Mouse (Mus musculus) hindbrain, embryonic 12.5 days (tissue): ENCODE results near the gene Ttyh2. TPM values are rescaled to one million over a fixed set of nuclear protein-coding genes. Genes with fewer than 3 reads are reported as not detected.

Experiments used
- ATAC-seq: fragments of 200-750 bp; cut with Nextera tagmentation; 2 replicates; pipeline ENCODE4 v1.8.0; 2017; ENCODE audit warnings: moderate TSS enrichment; ENCODE audit not compliant: low FRiP score
- H3K27ac ChIP-seq: fragments of 300-500 bp; sonication (generic); 2 replicates; pipeline ENCODE4 v1.5.1; 2016; ENCODE audit warnings: mild to moderate bottlenecking
- H3K27me3 ChIP-seq: fragments of 300-500 bp; sonication (generic); 2 replicates; pipeline ENCODE4 v1.6.1; 2016; ENCODE audit warnings: mild to moderate bottlenecking
- H3K36me3 ChIP-seq: fragments of 300-500 bp; sonication (generic); 2 replicates; pipeline ENCODE4 v1.6.1; 2016; ENCODE audit warnings: mild to moderate bottlenecking
- H3K4me1 ChIP-seq: fragments of 300-500 bp; sonication (generic); 2 replicates; pipeline ENCODE4 v1.6.1; 2016
- H3K4me2 ChIP-seq: fragments of 300-500 bp; sonication (generic); replicated peaks from 2 replicates; pipeline ENCODE4 v1.6.1; 2016; ENCODE audit warnings: mild to moderate bottlenecking
- H3K4me3 ChIP-seq: fragments of 300-500 bp; sonication (generic); 2 replicates; pipeline ENCODE4 v1.5.1; 2016; ENCODE audit warnings: mild to moderate bottlenecking
- H3K9ac ChIP-seq: fragments of 300-500 bp; sonication (generic); 2 replicates; pipeline ENCODE4 v1.6.1; 2016; ENCODE audit warnings: mild to moderate bottlenecking, moderate library complexity
- H3K9me3 ChIP-seq: fragments of 300-500 bp; sonication (generic); replicated peaks from 2 replicates; pipeline ENCODE4 v1.6.1; 2016; ENCODE audit warnings: mild to moderate bottlenecking
- WGBS: fragments of 180-500 bp; shearing (Covaris S2); methylation state at CpG from one replicate; pipeline ENCODE4 v1.1.7; 2016; 5-methylcytosine and 5-hydroxymethylcytosine counted together
- polyA plus RNA-seq: library from polyadenylated mRNA; unstranded; fragments of >200 nt; fragmentation: Nextera tagmentation; extraction: Ambion mirVana; gene quantifications from 2 replicates; pipeline ENCODE4 v1.2.1, GENCODE M21; 2016

The Ttyh2 gene
- polyA plus RNA-seq, 1 experiment from 2014 or later: 18.0 TPM

DNA sequence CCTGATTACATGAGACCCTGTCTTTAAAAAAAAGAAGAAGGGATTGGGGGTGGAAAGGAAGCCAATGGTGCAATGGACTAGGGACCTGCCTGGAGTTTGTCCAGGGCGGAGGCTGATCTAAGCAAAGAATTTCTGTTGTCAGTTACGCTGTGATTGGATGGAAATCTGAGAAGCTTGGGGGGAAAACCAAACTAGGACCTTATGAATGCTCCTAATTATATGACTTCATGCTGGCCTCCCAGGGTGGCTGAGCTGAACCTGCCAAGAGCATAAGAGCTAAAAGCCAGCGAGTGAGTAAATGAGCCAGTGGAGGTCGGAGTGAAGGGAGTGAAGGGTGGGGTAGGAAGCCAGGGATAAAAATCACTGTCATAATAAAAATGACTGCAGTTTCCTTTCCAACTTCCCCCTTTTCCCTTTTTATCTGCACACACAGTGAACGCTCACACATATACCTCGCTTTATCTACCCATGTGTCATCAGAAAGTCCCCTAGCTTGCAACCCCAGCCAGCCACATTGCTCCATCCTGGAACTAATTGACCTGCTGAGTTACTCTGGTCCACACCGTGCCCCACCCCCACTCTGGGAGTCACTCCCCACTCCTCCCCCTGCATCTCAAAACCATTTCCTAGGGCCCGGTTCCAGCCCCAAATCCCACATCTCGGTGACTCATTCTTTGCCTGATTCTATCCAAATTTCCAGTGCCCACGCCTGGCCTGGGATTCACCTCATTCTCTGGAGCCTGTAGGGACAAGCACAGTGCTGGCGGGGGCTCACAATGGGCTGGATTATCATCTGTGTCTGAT lies 49.8 kb downstream of the Ttyh2 start:
- Histone ChIP-seq H3K4me3 (no peak overlapping the region), H3K4me2 (no peak overlapping the region), H3K27ac (no peak overlapping the region), H3K36me3 (no peaks in the 10 kb centered on the region), H3K27me3 (0 out of 2 replicates have a peak, but pooled peaks cover 7% of the 10 kb centered on the region), H3K9ac (no peak overlapping the region), H3K9me3 (no peaks in the 10 kb centered on the region), H3K4me1 (peaks cover 33% of the 10 kb centered on the region)
- ATAC-seq: no peak
- 66% methylated on average over 11 of the region's 11 CpGs for WGBS

DNA sequence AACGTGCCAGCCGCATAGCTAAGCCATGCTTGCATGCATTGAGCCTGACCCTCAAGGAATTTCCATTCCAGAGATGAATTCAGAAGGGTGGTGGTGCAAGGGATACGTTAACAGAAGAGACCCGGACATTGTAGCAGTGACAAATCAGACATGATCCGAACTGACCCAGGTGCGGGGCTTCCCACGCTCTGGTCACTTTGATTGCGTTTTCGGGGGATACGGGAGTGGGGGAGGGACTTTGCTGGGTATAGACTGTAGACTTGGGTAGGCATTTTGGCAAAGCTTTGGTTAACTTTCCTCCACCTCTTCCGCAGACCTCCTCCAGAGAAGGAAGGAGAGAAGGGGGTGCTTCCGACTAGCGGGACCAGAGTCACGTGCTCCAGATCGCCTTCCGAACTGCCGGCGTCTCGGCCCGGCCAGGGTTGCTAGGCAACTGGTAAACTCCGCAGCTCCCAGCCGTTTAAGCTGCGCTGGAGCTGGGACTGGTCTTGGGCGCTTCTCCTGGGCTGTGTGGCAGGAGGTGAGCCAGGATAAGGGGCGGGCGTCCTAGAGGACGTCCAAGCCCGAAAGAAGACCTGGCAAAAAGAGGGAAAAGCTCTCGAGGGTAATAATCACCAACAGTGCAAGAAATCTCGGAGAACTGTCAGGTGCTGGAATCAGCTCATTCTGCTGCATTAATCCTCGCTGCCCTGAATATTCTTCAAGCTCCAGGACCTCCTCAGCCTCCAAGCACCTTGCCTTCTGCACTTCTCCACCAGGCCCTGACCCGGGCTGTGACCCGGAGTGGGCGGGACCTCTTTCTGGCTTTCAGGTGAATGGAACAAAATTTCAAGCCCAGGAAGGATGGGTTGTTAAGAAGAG lies 52.0 kb downstream of the Ttyh2 start, which contains the start of gene Dnaic2:
Gene Dnaic2, plus strand, starts transcription at position 444 of the 861 bp plus-strand sequence.
- Histone ChIP-seq H3K4me3 (peak within 1 kb of the TSS; percentile 27), H3K36me3 (no peaks in the 10 kb centered on the region), H3K4me2 (peak within 1 kb of the TSS; percentile 52), H3K4me1 (peaks cover 33% of the 10 kb centered on the region), H3K9ac (peak within 1 kb of the TSS; percentile 49), H3K9me3 (no peaks in the 10 kb centered on the region), H3K27me3 (0 out of 2 replicates have a peak, but pooled peaks cover 7% of the 10 kb centered on the region), H3K27ac (no peak within 1 kb of the TSS)
- 9% methylated on average over 34 of the region's 34 CpGs for WGBS
- peak; percentile 91 for ATAC-seq

DNA sequence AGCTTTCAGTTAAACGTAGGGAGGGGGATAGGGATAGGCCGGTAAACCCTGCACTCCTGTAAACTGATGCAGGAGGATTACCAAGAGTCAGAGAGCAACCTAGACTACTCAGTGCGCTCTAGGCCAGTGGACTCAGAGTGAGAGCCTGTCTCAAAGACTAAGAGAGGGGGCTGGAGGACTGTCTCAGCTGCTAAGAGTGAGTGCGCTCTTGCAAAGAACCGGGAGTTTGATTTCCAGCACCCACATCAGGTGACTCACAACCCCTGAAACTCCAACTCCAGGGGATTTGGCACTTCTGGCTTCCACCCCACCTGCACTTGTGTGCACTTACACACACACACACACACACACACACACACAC lies 52.6 kb downstream of the Ttyh2 start:
- H3K27me3 ChIP-seq: peaks cover 9% of the 10 kb centered on the region; the same call in 1 of the 2 replicates
- no peak overlapping the region for H3K27ac ChIP-seq
- no peaks in the 10 kb centered on the region for H3K9me3 ChIP-seq
- 0 out of 2 replicates have a peak, but pooled peaks have one; percentile 23 for ATAC-seq
- WGBS: 24% methylated on average over 5 of the region's 5 CpGs
- peak overlapping the region; percentile 49; the same call in 1 of the 2 replicates for H3K9ac ChIP-seq
- peaks cover 33% of the 10 kb centered on the region for H3K4me1 ChIP-seq
- H3K36me3 ChIP-seq: no peaks in the 10 kb centered on the region
- peak overlapping the region; percentile 52 for H3K4me2 ChIP-seq
- H3K4me3 ChIP-seq: peak overlapping the region; percentile 27; the same call in 1 of the 2 replicates

DNA sequence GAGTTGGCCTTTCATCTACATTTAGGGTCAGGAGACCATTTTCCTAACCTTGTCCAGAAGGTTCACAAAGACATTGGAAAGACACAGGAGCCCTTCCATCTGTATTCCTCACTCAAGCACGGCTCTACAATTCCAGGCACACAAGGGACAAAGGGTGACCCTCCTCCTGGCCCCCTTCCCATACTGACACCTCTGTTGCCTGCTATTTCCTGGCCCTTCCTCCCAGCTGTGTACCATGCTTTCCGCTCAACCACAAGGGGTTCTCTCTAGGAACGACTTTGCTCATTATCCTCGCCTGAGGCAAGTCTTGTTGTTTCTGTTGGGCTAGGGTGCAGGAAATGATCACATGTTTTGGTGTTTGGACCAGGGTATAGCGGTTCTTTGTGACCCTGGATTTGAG lies 53.1 kb downstream of the Ttyh2 start:
- peaks cover 33% of the 10 kb centered on the region for H3K4me1 ChIP-seq
- 42% methylated on average over 5 of the region's 5 CpGs for WGBS
- H3K9me3 ChIP-seq: no peaks in the 10 kb centered on the region
- H3K36me3 ChIP-seq: no peaks in the 10 kb centered on the region
- ATAC-seq: no peak
- H3K4me3 ChIP-seq: no peak overlapping the region
- H3K27ac ChIP-seq: no peak overlapping the region
- H3K27me3 ChIP-seq: peaks cover 11% of the 10 kb centered on the region; the same call in 1 of the 2 replicates
- no peak overlapping the region for H3K4me2 ChIP-seq
- H3K9ac ChIP-seq: no peak overlapping the region

DNA sequence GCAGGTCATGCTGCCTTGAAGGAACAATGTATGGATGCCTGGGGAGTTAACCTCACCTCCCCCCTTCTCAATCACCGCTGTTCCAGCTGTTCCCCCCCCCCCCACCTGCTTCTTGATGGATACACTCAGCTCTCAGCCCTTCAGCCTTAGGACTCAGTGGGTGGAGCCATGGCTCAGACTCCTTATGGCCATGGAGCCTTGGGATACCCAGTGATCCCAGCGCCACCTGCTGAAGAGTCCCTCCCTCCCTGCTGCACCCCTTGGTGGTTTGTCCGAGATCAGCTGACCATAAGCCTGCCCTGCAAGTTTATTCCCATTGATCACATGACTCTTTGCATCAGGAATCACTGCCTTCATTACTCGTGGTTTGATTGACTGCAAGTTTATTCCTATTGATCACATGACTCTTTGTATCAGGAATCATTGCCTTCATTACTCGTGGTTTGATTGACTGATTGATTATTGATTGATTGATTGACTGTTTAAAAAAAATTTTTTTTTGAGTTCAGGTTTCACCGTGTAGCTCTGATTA lies 54.7 kb downstream of the Ttyh2 start:
- 52% methylated on average over 6 of the region's 6 CpGs for WGBS
- H3K4me3 ChIP-seq: no peak overlapping the region
- peaks cover 32% of the 10 kb centered on the region for H3K4me1 ChIP-seq
- H3K9me3 ChIP-seq: no peaks in the 10 kb centered on the region
- H3K36me3 ChIP-seq: no peaks in the 10 kb centered on the region
- H3K4me2 ChIP-seq: no peak overlapping the region
- no peak for ATAC-seq
- no peak overlapping the region for H3K27ac ChIP-seq
- H3K27me3 ChIP-seq: peaks cover 11% of the 10 kb centered on the region; the same call in 1 of the 2 replicates
- H3K9ac ChIP-seq: no peak overlapping the region

- Histone ChIP-seq H3K4me1 (peaks cover 27% of the 10 kb centered on the region), H3K4me3 (no peak overlapping the region), H3K9ac (no peak overlapping the region), H3K4me2 (no peak overlapping the region), H3K36me3 (no peaks in the 10 kb centered on the region), H3K27me3 (peaks cover 11% of the 10 kb centered on the region; the same call in 1 of the 2 replicates), H3K9me3 (no peaks in the 10 kb centered on the region), H3K27ac (no peak overlapping the region)
- ATAC-seq: no peak
- WGBS: 78% methylated on average over 4 of the region's 4 CpGs
Measured at GRCm38 (mm10) chr11:114731711-114732110, 56.5 kb downstream of the Ttyh2 start.

DNA sequence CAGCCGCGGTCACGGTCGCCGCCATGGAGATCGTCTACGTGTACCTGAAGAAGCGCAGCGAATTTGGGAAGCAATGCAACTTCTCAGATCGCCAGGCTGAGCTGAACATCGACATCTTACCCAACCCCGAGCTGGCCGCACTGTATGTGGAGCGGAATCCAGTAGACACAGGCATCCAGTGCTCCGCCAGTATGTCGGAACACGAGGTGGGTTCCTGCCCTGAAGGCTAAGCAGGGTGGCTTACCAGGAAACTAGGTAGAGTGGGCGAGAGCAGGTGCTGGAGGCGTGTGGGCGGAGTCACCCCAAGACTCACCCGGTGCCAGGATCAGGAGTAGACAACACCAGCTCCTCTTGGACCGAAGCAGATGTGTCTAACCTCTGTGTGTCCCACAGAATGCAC lies 57.7 kb downstream of the Ttyh2 start:
- ATAC-seq: no peak
- Histone ChIP-seq H3K36me3 (no peaks in the 10 kb centered on the region), H3K9ac (no peak overlapping the region), H3K4me2 (no peak overlapping the region), H3K4me1 (peaks cover 19% of the 10 kb centered on the region), H3K9me3 (no peaks in the 10 kb centered on the region), H3K27ac (no peak overlapping the region), H3K27me3 (peaks cover 7% of the 10 kb centered on the region; the same call in 1 of the 2 replicates), H3K4me3 (no peak overlapping the region)
- WGBS: 83% methylated on average over 22 of the region's 22 CpGs

DNA sequence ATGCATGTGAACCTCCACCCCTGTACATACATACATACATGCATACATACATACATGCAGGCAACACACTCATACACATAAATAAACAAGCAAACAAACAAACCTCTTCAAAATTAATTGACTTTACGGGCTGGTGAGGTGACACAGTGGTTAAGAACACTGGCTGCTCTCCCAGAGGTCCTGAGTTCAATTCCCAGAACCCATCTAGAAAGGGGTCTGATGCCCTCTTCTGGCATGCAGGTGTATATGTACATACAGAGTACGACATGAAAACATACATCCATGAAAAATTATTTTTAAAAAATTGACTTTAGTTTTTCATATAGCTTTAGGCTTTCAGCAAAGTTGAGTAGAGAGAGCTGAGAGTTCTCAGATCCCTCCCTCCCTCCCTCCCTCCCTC lies 60.9 kb downstream of the Ttyh2 start:
- 89% methylated on average over 2 of the region's 2 CpGs for WGBS
- Histone ChIP-seq H3K27ac (no peak overlapping the region), H3K9me3 (no peaks in the 10 kb centered on the region), H3K9ac (no peak overlapping the region), H3K36me3 (no peaks in the 10 kb centered on the region), H3K4me2 (no peak overlapping the region), H3K27me3 (peaks cover 8% of the 10 kb centered on the region; the same call in 1 of the 2 replicates), H3K4me1 (peaks cover 11% of the 10 kb centered on the region), H3K4me3 (no peak overlapping the region)
- no peak for ATAC-seq

DNA sequence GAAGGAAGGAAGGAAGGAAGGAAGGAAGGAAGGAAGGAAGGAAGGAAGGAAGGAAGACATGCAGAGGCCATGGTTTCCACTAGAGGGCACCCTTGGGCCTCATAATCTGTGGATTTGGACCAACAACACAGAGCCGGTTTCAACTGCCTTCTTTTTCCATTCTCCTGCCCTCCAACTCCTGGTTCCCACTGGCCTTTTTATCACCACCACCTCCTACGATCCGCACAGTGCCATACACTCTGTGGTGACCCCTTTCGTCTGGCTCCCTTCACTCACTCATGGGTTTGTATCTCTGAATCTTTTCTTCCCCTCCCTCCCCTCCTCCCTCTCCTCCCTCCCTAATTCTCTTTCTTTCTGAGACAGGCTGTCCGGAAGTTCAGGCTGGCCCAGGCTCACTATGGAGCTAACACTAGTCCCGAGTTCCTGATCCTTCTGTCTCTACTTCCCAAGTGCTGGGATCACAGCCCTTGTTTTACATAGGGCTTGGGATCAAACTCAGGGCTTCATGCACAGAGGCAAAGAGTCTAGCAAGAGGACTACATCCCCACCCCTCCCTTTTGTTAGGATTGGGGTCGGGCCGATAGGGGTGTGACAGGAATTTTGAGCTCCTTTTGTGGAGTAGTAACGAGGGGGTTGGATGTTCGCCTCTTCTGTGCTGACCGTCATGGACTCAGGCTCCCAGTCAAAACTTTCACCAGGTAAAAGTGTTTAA lies 61.8 kb downstream of the Ttyh2 start:
- no peaks in the 10 kb centered on the region for H3K36me3 ChIP-seq
- no peak for ATAC-seq
- H3K4me3 ChIP-seq: no peak overlapping the region
- peak overlapping the region; percentile 48; the same call in 1 of the 2 replicates for H3K27ac ChIP-seq
- no peak overlapping the region for H3K9ac ChIP-seq
- WGBS: 23% methylated on average over 11 of the region's 11 CpGs
- peaks cover 21% of the 10 kb centered on the region for H3K4me1 ChIP-seq
- H3K9me3 ChIP-seq: no peaks in the 10 kb centered on the region
- no peak overlapping the region for H3K4me2 ChIP-seq
- peaks cover 8% of the 10 kb centered on the region; the same call in 1 of the 2 replicates for H3K27me3 ChIP-seq

- Histone ChIP-seq H3K27me3 (peaks cover 18% of the 10 kb centered on the region), H3K9me3 (no peaks in the 10 kb centered on the region), H3K4me2 (no peak overlapping the region), H3K36me3 (no peaks in the 10 kb centered on the region), H3K4me3 (no peak overlapping the region), H3K27ac (no peak overlapping the region), H3K9ac (no peak overlapping the region), H3K4me1 (peaks cover 22% of the 10 kb centered on the region)
- ATAC-seq: no peak
- WGBS: 27% methylated on average over 10 of the region's 10 CpGs
Measured at GRCm38 (mm10) chr11:114740598-114740997, 65.4 kb downstream of the Ttyh2 start.

GRCm38 (mm10) chr11:114741451-114741850 lies 66.2 kb downstream of the Ttyh2 start:
- H3K4me3 ChIP-seq: no peak overlapping the region
- WGBS: 7% methylated on average over 6 of the region's 6 CpGs
- 0 out of 2 replicates have a peak overlapping the region, but pooled peaks have one; percentile 55 for H3K27ac ChIP-seq

More at GRCm38 (mm10) chr11:114741451-114741850, 66.2 kb downstream of the Ttyh2 start:
- no peaks in the 10 kb centered on the region for H3K9me3 ChIP-seq
- peak overlapping the region; percentile 12; the same call in 1 of the 2 replicates for H3K4me2 ChIP-seq
- peaks cover 21% of the 10 kb centered on the region for H3K27me3 ChIP-seq
- H3K9ac ChIP-seq: no peak overlapping the region
- peaks cover 22% of the 10 kb centered on the region for H3K4me1 ChIP-seq
- peak; percentile 81 for ATAC-seq
- no peaks in the 10 kb centered on the region for H3K36me3 ChIP-seq
